Mouse (Mus musculus) bone marrow macrophage, adult 2 months (primary cell): ENCODE measurements around the gene Rnd3. TPM values are rescaled to one million over a fixed set of nuclear protein-coding genes. Genes with fewer than 3 reads are reported as not detected.

Experiments
- H3K27ac ChIP-seq: 2 replicates; pipeline ENCODE4 v1.5.1; 2012; ENCODE audit warnings: low read depth, low read length; ENCODE audit not compliant: insufficient read depth
- H3K4me1 ChIP-seq: 2 replicates; pipeline ENCODE4 v1.6.1; 2012; ENCODE audit warnings: low read length; ENCODE audit not compliant: control insufficient read depth, insufficient read depth
- H3K4me3 ChIP-seq: 2 replicates; pipeline ENCODE4 v1.5.1; 2012; ENCODE audit warnings: mild to moderate bottlenecking, low read length, moderate library complexity; ENCODE audit not compliant: insufficient read depth
- CTCF ChIP-seq: IDR thresholded peaks from 2 replicates; pipeline ENCODE4 v1.5.1; 2012; ENCODE audit warnings: low read depth, mild to moderate bottlenecking, low read length, moderate library complexity
- POLR2A ChIP-seq: IDR thresholded peaks from 2 replicates; pipeline ENCODE4 v1.6.1; 2012; ENCODE audit warnings: mild to moderate bottlenecking, low read depth, low read length, borderline replicate concordance
- polyA plus RNA-seq: library from polyadenylated mRNA; stranded (reverse); fragments of >200 nt; gene quantifications from 2 replicates; pipeline ENCODE4 v1.2.4, GENCODE M21; 2012; ENCODE audit not compliant: missing spikeins, insufficient read depth, insufficient read length

The Rnd3 gene
- polyA plus RNA-seq, 1 experiment, result 53.1 TPM

DNA sequence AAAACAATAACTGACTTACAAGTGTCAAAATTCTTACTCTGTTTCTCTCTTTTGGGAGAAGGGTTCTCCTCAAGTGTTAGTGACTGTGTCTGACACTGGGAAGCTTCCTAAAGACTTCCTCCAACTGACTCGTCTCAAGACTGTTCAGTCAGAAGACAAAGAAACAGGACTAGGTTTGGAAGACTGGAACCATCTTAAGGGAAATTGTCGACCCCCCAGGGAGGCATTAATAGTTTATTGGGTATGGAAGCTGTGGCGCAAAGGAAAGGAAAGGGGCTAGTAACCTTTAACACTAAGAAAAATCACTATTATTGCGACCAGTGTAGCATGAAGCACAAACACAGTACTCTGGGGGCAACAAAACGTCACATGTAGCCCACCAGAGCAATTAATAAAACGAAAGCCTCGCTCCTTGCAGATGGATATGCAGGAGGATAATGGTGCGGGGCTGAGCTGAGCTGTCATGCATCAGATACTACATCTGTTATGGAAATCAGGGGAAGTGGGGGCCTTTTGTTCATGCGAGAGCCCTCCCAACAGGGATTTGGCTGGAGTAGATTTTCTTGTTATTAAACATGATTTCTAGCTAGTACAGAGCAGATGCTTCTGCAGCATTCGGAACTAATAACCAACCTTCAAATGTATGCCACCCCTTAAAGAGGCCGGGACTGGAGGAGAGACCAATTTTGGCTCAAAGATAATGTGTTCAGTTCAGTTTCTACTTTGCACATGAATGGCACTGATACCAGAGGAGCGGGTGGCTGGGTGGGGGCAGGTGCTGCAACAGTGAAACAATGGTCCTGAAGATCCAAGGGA, 61.4 kb downstream of the Rnd3 start:
- no peak for TF ChIP-seq CTCF
- TF ChIP-seq POLR2A, result no peak
- Histone ChIP-seq H3K27ac (no peak overlapping the region), H3K4me1 (no peaks in the 10 kb centered on the region), H3K4me3 (no peak overlapping the region)

DNA sequence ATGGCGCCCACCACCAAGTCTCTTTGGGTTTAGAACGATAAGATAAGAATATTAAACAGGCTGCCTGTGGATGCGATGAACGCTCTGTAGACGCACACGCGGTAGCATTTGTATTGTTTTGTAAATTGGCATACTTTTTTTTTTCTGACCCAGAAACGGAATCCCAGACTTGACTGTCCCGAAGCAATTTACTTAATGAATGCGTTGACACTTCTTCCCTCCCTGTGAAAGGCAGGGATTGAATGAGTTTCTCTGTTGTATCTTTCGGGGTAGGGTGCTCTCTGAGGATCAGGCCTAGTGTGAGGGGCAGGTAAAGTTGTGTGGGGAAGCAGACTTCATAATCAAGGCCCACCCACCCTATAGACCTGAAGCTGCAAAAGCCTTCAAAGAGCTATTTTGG, 63.8 kb downstream of the Rnd3 start:
- Histone ChIP-seq H3K27ac (no peak overlapping the region), H3K4me1 (no peaks in the 10 kb centered on the region), H3K4me3 (no peak overlapping the region)
- no peak for TF ChIP-seq CTCF
- no peak for TF ChIP-seq POLR2A

DNA sequence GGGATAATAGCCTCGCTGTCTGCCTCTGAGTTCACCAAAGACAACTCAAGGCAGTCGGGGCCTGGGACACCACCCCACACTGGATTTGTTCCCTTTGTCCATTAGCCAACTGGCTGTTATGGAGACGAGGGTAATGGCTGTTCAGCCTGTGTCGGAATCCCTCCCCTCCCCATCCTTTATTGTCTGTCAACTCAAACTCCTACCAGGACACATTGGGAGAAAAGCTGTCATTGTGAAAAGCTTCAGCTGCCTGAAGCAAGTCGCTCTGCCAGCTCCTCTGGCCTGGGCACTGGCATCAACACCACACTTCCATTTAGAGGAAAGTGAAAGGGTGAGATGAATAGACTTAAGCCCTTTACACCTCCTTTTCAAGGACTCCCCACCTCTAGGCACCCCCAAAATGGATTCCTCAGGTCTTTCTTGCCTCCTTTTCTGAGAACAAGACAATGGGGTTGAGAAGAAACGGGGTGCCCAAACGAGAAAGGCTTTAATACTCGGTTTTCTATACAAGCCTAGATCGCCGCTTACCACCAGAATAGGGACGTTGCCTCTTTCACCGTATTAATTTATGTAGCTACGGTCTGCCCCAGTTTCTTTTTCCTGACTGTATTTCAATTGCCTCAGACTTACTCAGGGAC, 66.1 kb downstream of the Rnd3 start:
- Histone ChIP-seq H3K4me1 (no peaks in the 10 kb centered on the region), H3K27ac (no peak overlapping the region)
- TF ChIP-seq POLR2A (no peak), CTCF (no peak)

More for the DNA sequence above, 66.1 kb downstream of the Rnd3 start:
- no peak overlapping the region for H3K4me3 ChIP-seq
